Mouse (Mus musculus): ENCODE results near the gene Actl10.

DNA sequence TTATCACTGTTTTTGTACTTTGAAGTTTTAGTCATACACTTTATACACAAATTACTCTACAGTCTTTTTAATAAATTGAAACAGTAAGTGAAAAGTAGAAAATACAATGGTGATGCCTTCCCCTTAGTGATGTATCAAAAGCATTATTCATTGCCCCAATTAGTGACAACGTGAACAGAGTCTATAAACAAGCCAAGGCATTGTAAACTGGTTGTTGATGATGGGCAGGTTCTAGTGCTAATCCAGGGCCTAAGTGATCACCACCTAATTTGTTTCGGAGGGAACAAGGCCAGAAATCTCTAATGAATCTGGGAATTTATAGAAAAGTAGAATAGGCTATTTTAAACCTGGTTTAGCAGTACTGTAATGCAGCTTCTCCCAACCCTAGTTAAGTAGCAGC is 44.5 kb upstream of the Actl10 start:
- no peak for TF ChIP-seq CTCF (IDR thresholded peaks at IDR 0.05; ENCODE audit: extremely low read depth, insufficient read depth, low read length)
- TF ChIP-seq POLR2A (IDR thresholded peaks at IDR 0.05; ENCODE audit: extremely low read depth, insufficient read depth, low read length), result no peak

All from cortical plate, adult 2 months (tissue).